Mouse (Mus musculus) hindbrain, embryonic 14.5 days (tissue): ENCODE results near the gene Zeb2. TPM values are rescaled to one million over a fixed set of nuclear protein-coding genes. Genes with fewer than 3 reads are reported as not detected.

Experiments
- ATAC-seq: fragments of 200-750 bp; cut with Nextera tagmentation; 2 replicates; pipeline ENCODE4 v1.8.0; 2017; ENCODE audit warnings: moderate number of reproducible peaks, mild to moderate bottlenecking, moderate TSS enrichment, moderate library complexity; ENCODE audit not compliant: low FRiP score
- DNase-seq: peaks from one replicate; pipeline ENCODE4 v3.0.0-alpha.2; 2015; ENCODE audit warnings: low spot score
- H3K27ac ChIP-seq: fragments of 300-500 bp; sonication (generic); 2 replicates; pipeline ENCODE4 v1.5.1; 2014; ENCODE audit warnings: mild to moderate bottlenecking, moderate library complexity
- H3K27me3 ChIP-seq: fragments of 300-500 bp; sonication (generic); 2 replicates; pipeline ENCODE4 v1.6.1; 2014; ENCODE audit warnings: mild to moderate bottlenecking, low read length, mixed read lengths; ENCODE audit not compliant: control insufficient read depth, insufficient read depth
- H3K36me3 ChIP-seq: fragments of 300-500 bp; sonication (generic); replicated peaks from 2 replicates; pipeline ENCODE4 v1.6.1; 2014; ENCODE audit not compliant: control insufficient read depth, insufficient read depth
- H3K4me1 ChIP-seq: fragments of 300-500 bp; sonication (generic); replicated peaks from 2 replicates; pipeline ENCODE4 v1.6.1; 2014; ENCODE audit warnings: antibody characterized with exemption, low read length, mixed read lengths; ENCODE audit not compliant: control insufficient read depth, insufficient read depth
- H3K4me2 ChIP-seq: fragments of 300-500 bp; sonication (generic); replicated peaks from 2 replicates; pipeline ENCODE4 v1.6.1; 2014; ENCODE audit warnings: mild to moderate bottlenecking, moderate library complexity
- H3K4me3 ChIP-seq: fragments of 300-500 bp; sonication (generic); replicated peaks from 2 replicates; pipeline ENCODE4 v1.5.1; 2014; ENCODE audit warnings: mild to moderate bottlenecking, low read length
- H3K9ac ChIP-seq: fragments of 300-500 bp; sonication (generic); 2 replicates; pipeline ENCODE4 v1.6.1; 2014
- H3K9me3 ChIP-seq: fragments of 300-500 bp; sonication (generic); 2 replicates; pipeline ENCODE4 v1.6.1; 2016; ENCODE audit warnings: low read length; ENCODE audit not compliant: control insufficient read depth
- WGBS: fragments of 180-500 bp; shearing (Covaris S2); extraction: QIAGEN DNeasy Blood & Tissue Kit; methylation state at CpG from one replicate; pipeline ENCODE4 v1.1.7; 2014; 5-methylcytosine and 5-hydroxymethylcytosine counted together
- polyA plus RNA-seq: library from polyadenylated mRNA; unstranded; fragments of >200 nt; fragmentation: Nextera tagmentation; extraction: Ambion mirVana; gene quantifications from 2 replicates; pipeline ENCODE4 v1.2.1, GENCODE M21; 2014

Gene Zeb2
- polyA plus RNA-seq, 1 experiment from 2014 or later: 38.8 TPM

DNA sequence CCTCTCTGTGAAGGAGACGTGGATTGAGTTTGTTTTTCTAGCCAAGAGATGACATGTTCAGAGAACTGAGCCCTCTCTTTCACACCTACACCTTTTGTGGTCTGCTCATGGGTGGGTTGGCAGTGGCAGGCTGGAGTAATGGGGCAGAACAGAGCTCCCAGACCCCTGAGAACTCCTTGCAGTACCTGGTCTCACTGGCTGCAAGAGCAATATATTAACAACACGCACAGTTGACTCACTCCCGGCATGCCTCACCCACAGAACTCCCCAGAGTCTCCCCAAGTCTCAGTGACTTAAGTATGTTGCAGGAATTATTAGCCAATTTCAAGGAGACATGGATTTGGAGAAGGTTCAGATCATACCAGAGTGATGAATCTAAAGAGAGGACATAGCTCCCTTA is 140.1 kb downstream of the Zeb2 start:
- Histone ChIP-seq H3K27ac (no peak overlapping the region), H3K9me3 (peaks cover 4% of the 10 kb centered on the region; the same call in 1 of the 2 replicates), H3K4me3 (no peak overlapping the region), H3K27me3 (no peaks in the 10 kb centered on the region), H3K9ac (no peak overlapping the region), H3K4me2 (no peak overlapping the region), H3K36me3 (no peaks in the 10 kb centered on the region), H3K4me1 (peaks cover 13% of the 10 kb centered on the region)
- DNase-seq (no peak), ATAC-seq (no peak)
- 74% methylated on average over 3 of the region's 3 CpGs for WGBS

DNA sequence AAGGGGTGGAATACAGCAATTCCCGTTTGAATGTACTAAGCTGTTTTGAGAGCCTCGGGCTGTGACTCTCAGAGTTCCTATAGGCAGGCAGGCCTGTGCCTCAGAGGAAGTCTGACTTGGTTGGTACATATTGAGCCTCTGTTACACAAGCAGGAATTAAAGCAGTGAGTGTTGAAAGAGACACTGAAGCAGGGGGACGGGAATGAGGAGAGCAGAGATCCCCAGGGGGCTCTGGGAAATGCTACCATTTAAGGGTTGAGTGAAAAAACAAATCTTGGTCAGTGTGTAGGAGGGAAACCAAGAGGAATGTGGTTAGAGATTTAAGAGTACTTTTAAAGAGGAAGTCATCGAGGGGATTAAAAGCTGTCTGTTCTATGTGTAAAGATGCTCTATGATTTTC is 140.7 kb downstream of the Zeb2 start:
- Histone ChIP-seq H3K27me3 (no peaks in the 10 kb centered on the region), H3K4me1 (peaks cover 13% of the 10 kb centered on the region), H3K4me2 (no peak overlapping the region), H3K4me3 (no peak overlapping the region), H3K27ac (no peak overlapping the region), H3K36me3 (no peaks in the 10 kb centered on the region), H3K9ac (no peak overlapping the region), H3K9me3 (peaks cover 4% of the 10 kb centered on the region; the same call in 1 of the 2 replicates)
- 59% methylated on average over 4 of the region's 4 CpGs for WGBS
- ATAC-seq (no peak), DNase-seq (no peak)

DNA sequence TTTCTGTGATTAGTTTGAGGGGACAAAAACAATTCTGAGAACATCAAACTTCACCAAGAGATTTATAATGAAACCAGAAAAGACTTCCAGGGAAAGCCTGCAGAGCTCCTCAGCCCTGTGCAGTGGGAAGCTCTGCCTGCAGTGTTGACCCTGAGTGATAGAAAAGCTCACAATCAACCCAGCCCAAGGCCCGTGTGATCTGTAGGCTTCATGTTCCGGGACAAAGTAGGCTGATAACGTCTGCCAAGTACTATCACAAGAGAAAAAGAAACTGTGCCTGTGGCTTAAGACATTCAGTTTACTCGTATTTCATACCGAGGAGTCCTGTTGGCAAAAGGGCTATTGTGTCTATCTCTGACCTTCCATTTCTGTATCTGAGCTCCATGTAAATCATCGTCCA is 143.4 kb downstream of the Zeb2 start:
- no peak overlapping the region for H3K4me3 ChIP-seq
- WGBS: 93% methylated on average over 6 of the region's 6 CpGs
- DNase-seq (no peak), ATAC-seq (no peak)
- peaks cover 4% of the 10 kb centered on the region; the same call in 1 of the 2 replicates for H3K9me3 ChIP-seq
- no peak overlapping the region for H3K9ac ChIP-seq
- H3K27me3 ChIP-seq: no peaks in the 10 kb centered on the region
- H3K36me3 ChIP-seq: no peaks in the 10 kb centered on the region
- H3K4me2 ChIP-seq: no peak overlapping the region
- H3K27ac ChIP-seq: no peak overlapping the region
- H3K4me1 ChIP-seq: peaks cover 1% of the 10 kb centered on the region; the same call in 1 of the 2 replicates

DNA sequence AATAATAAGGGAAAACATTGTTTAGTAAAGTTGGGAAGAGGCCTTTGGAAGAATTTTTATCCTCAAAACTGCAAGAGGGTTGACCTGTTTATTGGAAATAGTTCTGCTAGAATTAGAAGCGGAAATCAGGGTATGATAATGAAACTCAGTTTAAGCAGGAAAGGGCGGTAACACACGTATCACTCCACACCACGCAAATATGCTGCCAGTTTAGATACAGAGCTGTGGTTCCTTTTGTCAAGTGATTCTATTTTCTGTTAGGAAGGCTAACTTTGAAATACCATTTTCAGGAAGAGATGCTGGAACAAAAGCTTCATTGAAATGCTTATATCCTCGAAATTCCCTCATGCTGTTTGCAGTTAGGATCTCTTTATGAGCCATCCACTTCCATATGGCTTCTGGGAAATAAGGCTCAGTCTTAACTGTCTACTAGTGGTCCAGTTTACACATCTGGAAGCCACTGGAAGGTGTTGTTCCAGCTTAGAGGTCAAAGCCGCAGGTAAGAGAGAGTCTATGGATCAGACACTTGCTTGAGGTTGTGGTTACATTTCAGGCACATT is 147.0 kb downstream of the Zeb2 start:
- ATAC-seq (no peak), DNase-seq (no peak)
- peaks cover 4% of the 10 kb centered on the region; the same call in 1 of the 2 replicates for H3K9me3 ChIP-seq
- no peaks in the 10 kb centered on the region for H3K27me3 ChIP-seq
- no peak overlapping the region for H3K27ac ChIP-seq
- H3K4me1 ChIP-seq: no peaks in the 10 kb centered on the region
- H3K9ac ChIP-seq: no peak overlapping the region
- no peak overlapping the region for H3K4me3 ChIP-seq
- 88% methylated on average over 6 of the region's 6 CpGs for WGBS
- no peaks in the 10 kb centered on the region for H3K36me3 ChIP-seq
- H3K4me2 ChIP-seq: no peak overlapping the region

DNA sequence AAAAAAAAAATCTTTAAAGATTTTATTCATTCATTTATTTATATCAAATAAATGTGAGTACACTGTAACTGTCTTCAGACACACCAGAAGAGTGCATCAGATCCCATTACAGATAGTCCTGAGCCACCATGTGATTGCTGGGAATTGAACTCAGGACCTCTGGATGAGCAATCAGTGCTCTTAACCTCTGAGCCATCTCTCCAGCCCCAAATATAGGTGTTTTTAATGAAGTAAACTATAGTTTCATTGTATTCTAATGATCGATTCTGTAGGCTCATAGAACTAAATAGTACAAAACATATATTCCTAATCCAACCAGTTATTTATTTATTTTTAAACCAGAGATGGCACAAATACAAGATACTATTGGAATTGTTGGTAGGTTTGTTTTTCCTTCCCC is 147.6 kb downstream of the Zeb2 start:
- no peak overlapping the region for H3K4me3 ChIP-seq
- peaks cover 4% of the 10 kb centered on the region; the same call in 1 of the 2 replicates for H3K9me3 ChIP-seq
- ATAC-seq (no peak), DNase-seq (no peak)
- 96% methylated on average over 1 of the region's 1 CpGs for WGBS
- no peak overlapping the region for H3K9ac ChIP-seq
- H3K4me2 ChIP-seq: no peak overlapping the region
- H3K4me1 ChIP-seq: no peaks in the 10 kb centered on the region
- H3K36me3 ChIP-seq: no peaks in the 10 kb centered on the region
- H3K27ac ChIP-seq: no peak overlapping the region
- H3K27me3 ChIP-seq: no peaks in the 10 kb centered on the region

DNA sequence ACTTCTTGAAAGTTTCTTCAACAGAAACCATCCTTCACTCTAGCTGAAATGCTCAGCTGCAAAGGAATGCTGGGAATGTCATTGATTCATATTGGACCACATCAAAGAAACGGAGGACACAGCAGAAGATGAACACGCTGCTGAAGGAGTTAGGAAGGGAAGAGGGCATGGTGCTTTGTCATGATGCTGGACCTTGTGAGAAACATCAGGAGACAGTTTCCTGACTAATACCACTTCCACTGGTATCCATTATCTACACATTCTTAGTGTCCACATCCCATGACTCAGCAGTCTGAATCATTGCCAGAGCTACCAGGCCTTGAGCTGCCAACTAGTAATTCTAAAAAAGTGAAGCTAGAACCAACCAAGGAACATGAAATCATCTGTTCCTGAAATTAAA is 148.0 kb downstream of the Zeb2 start:
- 94% methylated on average over 2 of the region's 2 CpGs for WGBS

DNA sequence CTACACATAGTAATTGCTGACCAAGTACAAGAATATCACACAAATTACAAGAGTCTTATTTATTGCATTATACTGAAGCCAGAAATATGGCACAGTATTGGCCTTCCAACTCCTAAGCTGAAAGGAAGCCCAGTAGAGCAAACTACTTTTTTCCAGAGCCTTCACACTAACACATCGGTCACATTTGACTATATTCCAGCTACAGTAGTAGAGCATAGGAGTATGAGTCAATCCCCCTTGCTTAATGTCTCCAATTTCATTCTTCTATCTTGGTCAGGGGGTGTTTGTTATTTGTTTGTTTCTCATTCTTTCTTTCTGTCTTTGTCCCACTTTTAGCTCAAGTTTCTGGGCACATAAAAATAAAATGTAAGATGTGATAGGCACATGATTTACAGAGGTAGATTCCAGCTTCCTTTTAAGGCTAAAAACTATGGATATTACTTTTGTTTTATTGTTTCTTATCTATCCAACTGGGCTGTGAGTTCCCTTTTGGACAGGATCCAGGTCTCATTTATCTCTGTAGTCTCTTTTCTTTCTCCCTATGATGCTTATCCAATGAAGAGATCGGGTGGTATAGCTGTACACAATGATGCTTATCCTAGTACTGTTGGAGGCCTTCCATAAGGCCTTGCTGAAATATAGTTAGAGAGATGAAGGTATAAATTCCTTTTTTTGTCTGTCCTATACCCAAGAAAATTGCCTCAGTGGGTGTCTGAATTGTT is 151.2 kb downstream of the Zeb2 start:
- Histone ChIP-seq H3K9me3 (no peaks in the 10 kb centered on the region), H3K9ac (no peak overlapping the region), H3K4me1 (no peaks in the 10 kb centered on the region), H3K36me3 (no peaks in the 10 kb centered on the region), H3K27me3 (no peaks in the 10 kb centered on the region), H3K27ac (no peak overlapping the region), H3K4me2 (no peak overlapping the region), H3K4me3 (no peak overlapping the region)
- WGBS: 83% methylated on average over 2 of the region's 2 CpGs
- DNase-seq (no peak), ATAC-seq (no peak)

More for the DNA sequence above, 148.0 kb downstream of the Zeb2 start:
- Histone ChIP-seq H3K27me3 (no peaks in the 10 kb centered on the region), H3K9me3 (peaks cover 4% of the 10 kb centered on the region; the same call in 1 of the 2 replicates), H3K36me3 (no peaks in the 10 kb centered on the region), H3K4me3 (no peak overlapping the region), H3K9ac (no peak overlapping the region), H3K27ac (no peak overlapping the region), H3K4me2 (no peak overlapping the region), H3K4me1 (no peaks in the 10 kb centered on the region)
- no peak for ATAC-seq
- DNase-seq: no peak

DNA sequence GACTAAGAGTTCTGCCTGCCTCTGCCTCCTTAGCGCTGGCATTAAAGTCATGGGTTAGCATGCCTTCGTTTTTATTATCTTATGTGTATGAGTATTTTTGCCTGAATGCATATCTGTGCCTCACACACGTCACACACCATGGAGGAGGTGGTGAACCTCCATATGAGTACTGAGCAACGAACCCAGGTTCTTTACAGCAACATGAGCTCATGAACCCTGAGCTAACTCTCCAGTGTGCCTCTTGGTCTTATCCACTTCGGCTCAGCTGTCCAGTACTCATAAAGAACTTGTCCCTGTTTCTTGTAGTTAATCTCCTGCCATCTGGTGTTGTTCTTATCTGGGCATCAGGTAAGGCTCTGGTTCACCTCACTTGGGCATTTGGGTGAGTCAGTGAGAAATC is 154.6 kb downstream of the Zeb2 start:
- ATAC-seq (no peak), DNase-seq (no peak)
- no peaks in the 10 kb centered on the region for H3K4me1 ChIP-seq
- no peaks in the 10 kb centered on the region for H3K9me3 ChIP-seq
- no peak overlapping the region for H3K4me2 ChIP-seq
- H3K27ac ChIP-seq: no peak overlapping the region
- no peaks in the 10 kb centered on the region for H3K36me3 ChIP-seq
- H3K9ac ChIP-seq: no peak overlapping the region
- H3K4me3 ChIP-seq: no peak overlapping the region
- no peaks in the 10 kb centered on the region for H3K27me3 ChIP-seq
- 94% methylated on average over 5 of the region's 5 CpGs for WGBS

DNA sequence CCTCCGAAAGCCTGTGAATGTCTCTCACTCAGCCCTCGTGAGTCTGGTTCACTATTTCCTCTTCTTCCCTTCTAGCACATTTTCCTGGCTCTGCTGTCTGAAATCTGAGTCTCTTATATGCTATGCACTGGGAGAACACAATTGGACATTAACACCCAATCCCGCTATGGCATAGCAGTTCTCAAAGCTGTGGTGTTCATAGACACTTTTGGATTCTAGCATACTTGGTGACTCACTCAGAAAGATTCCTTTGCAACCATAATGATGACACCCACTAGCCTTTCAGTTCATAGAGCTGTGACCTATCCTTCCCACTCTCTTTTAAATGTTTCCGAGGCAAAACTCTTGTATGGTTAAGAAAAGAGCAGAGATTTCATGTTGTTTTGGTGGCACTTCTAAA is 156.0 kb downstream of the Zeb2 start:
- no peaks in the 10 kb centered on the region for H3K27me3 ChIP-seq
- no peaks in the 10 kb centered on the region for H3K9me3 ChIP-seq
- H3K36me3 ChIP-seq: no peaks in the 10 kb centered on the region
- no peaks in the 10 kb centered on the region for H3K4me1 ChIP-seq
- ATAC-seq (no peak), DNase-seq (no peak)
- no peak overlapping the region for H3K4me2 ChIP-seq
- H3K27ac ChIP-seq: no peak overlapping the region
- H3K4me3 ChIP-seq: no peak overlapping the region
- no peak overlapping the region for H3K9ac ChIP-seq
- 92% methylated on average over 4 of the region's 4 CpGs for WGBS
